Mouse (Mus musculus) CH12.LX (cell line): ENCODE measurements around the gene Mvp. TPM values are rescaled to one million over a fixed set of nuclear protein-coding genes. Genes with fewer than 3 reads are reported as not detected.

Experiments used
- DNase-seq: peaks from one replicate; pipeline ENCODE4 v3.0.0-alpha.2; 2013; ENCODE audit errors: extremely low read depth
- H3K27ac ChIP-seq: 2 replicates; pipeline ENCODE4 v1.5.1; 2012; ENCODE audit warnings: low read depth, mild to moderate bottlenecking, control low read depth, moderate library complexity; ENCODE audit not compliant: insufficient read depth
- H3K27me3 ChIP-seq: replicated peaks from 2 replicates; pipeline ENCODE3; 2012; ENCODE audit warnings: inconsistent platforms
- H3K36me3 ChIP-seq, 2 experiments: replicated peaks in 1 of 2; 2 replicates each; pipeline versions ENCODE3 to v1.6.1; 2012; ENCODE audit warnings: inconsistent platforms in 1 of 2, low read length in 1 of 2, mild to moderate bottlenecking in 1 of 2, mixed read lengths in 1 of 2, moderate library complexity in 1 of 2; ENCODE audit not compliant: control insufficient read depth in 1 of 2, insufficient read depth in 1 of 2
- H3K4me1 ChIP-seq, 2 experiments: 2 replicates each; pipeline ENCODE4 v1.6.1; 2012; ENCODE audit warnings: inconsistent platforms in 1 of 2, moderate library complexity in 1 of 2; ENCODE audit not compliant: insufficient read depth in 2 of 2, control insufficient read depth in 1 of 2
- H3K4me2 ChIP-seq: 2 replicates; pipeline ENCODE4 v1.6.1; 2012; ENCODE audit warnings: low read depth, mild to moderate bottlenecking, control low read depth; ENCODE audit not compliant: poor library complexity, insufficient read depth, severe bottlenecking
- H3K4me3 ChIP-seq, 3 experiments: fragments of 150-350 bp in 1 of 3; sonication (generic) in 1 of 3; replicated peaks in 1 of 3; 2 replicates each; pipeline versions ENCODE3 to v1.5.1; 2011 to 2012; ENCODE audit warnings: low read depth in 2 of 3, low read length in 2 of 3, mild to moderate bottlenecking in 2 of 3, moderate library complexity in 2 of 3, control low read depth in 1 of 3, improper control_type of control experiment in 1 of 3, inconsistent platforms in 1 of 3, mixed read lengths in 1 of 3; ENCODE audit not compliant: poor library complexity in 1 of 3
- H3K79me2 ChIP-seq: replicated peaks from 2 replicates; pipeline ENCODE4 v1.6.1; 2012; ENCODE audit warnings: mild to moderate bottlenecking, moderate library complexity; ENCODE audit not compliant: control insufficient read depth, poor library complexity, insufficient read depth, severe bottlenecking; ENCODE audit errors: extremely low read depth
- H3K9ac ChIP-seq: 2 replicates; pipeline ENCODE4 v1.6.1; 2012; ENCODE audit warnings: low read depth, mild to moderate bottlenecking, control low read depth, moderate library complexity; ENCODE audit not compliant: insufficient read depth
- H3K9me3 ChIP-seq: replicated peaks from 2 replicates; pipeline ENCODE3; 2012; ENCODE audit warnings: low read length, inconsistent platforms, mixed read lengths
- CHD2 ChIP-seq: IDR thresholded peaks from 2 replicates; pipeline ENCODE4 v1.6.1; 2011; ENCODE audit warnings: low read length, improper control_type of control experiment
- CTCF ChIP-seq, 2 experiments: IDR thresholded peaks in 1 of 2; conservative IDR thresholded peaks in 1 of 2; 2 replicates each; pipeline ENCODE4 v1.5.1; 2011 to 2012; ENCODE audit warnings: low read depth in 2 of 2, low read length in 2 of 2, improper control_type of control experiment in 1 of 2, inconsistent platforms in 1 of 2, mild to moderate bottlenecking in 1 of 2, moderate library complexity in 1 of 2
- E2F4 ChIP-seq: IDR thresholded peaks from 2 replicates; pipeline ENCODE4 v1.6.1; 2011; ENCODE audit warnings: low read depth, low read length, improper control_type of control experiment; ENCODE audit not compliant: insufficient replicate concordance
- EP300 ChIP-seq: IDR thresholded peaks from 2 replicates; pipeline ENCODE4 v1.6.1; 2011; ENCODE audit warnings: low read length, improper control_type of control experiment
- ETS1 ChIP-seq: conservative IDR thresholded peaks from 2 replicates; pipeline ENCODE4 v1.6.1; 2012; ENCODE audit warnings: low read depth, mild to moderate bottlenecking, inconsistent platforms, low read length, improper control_type of control experiment, moderate library complexity
- GABPA ChIP-seq: IDR thresholded peaks from 2 replicates; pipeline ENCODE4 v1.6.1; 2012; ENCODE audit warnings: low read depth, low read length, improper control_type of control experiment, inconsistent platforms; ENCODE audit not compliant: insufficient replicate concordance
- HCFC1 ChIP-seq: IDR thresholded peaks from 2 replicates; pipeline ENCODE4 v1.6.1; 2012; ENCODE audit warnings: low read depth, mild to moderate bottlenecking, inconsistent platforms, low read length, improper control_type of control experiment
- IRF4 ChIP-seq: IDR thresholded peaks from 2 replicates; pipeline ENCODE4 v1.6.1; 2014; ENCODE audit warnings: low read depth, mild to moderate bottlenecking, inconsistent platforms, low read length, improper control_type of control experiment
- JUN ChIP-seq: IDR thresholded peaks from 2 replicates; pipeline ENCODE4 v1.6.1; 2011; ENCODE audit warnings: low read depth, mild to moderate bottlenecking, low read length, improper control_type of control experiment, moderate library complexity; ENCODE audit not compliant: insufficient read depth
- MAFK ChIP-seq: IDR thresholded peaks from 2 replicates; pipeline ENCODE4 v1.6.1; 2011; ENCODE audit warnings: low read length, improper control_type of control experiment; ENCODE audit not compliant: insufficient replicate concordance
- MEF2A ChIP-seq: IDR thresholded peaks from 2 replicates; pipeline ENCODE4 v1.6.1; 2014; ENCODE audit warnings: low read depth, mild to moderate bottlenecking, inconsistent platforms, low read length, improper control_type of control experiment, borderline replicate concordance
- NRF1 ChIP-seq: IDR thresholded peaks from 2 replicates; pipeline ENCODE4 v1.6.1; 2014; ENCODE audit warnings: low read depth, mild to moderate bottlenecking, inconsistent platforms, low read length, improper control_type of control experiment, moderate library complexity
- RAD21 ChIP-seq: IDR thresholded peaks from 2 replicates; pipeline ENCODE4 v1.6.1; 2011; ENCODE audit warnings: low read depth, mild to moderate bottlenecking, low read length, improper control_type of control experiment, moderate library complexity
- SMC3 ChIP-seq: IDR thresholded peaks from 2 replicates; pipeline ENCODE4 v1.6.1; 2011; ENCODE audit warnings: low read depth, low read length, improper control_type of control experiment
- TCF12 ChIP-seq: IDR thresholded peaks from 2 replicates; pipeline ENCODE4 v1.6.1; 2014; ENCODE audit warnings: low read depth, mild to moderate bottlenecking, inconsistent platforms, low read length, improper control_type of control experiment
- UBTF ChIP-seq: IDR thresholded peaks from 2 replicates; pipeline ENCODE4 v1.6.1; 2012; ENCODE audit warnings: low read depth, mild to moderate bottlenecking, inconsistent platforms, low read length, improper control_type of control experiment, moderate library complexity
- USF2 ChIP-seq: conservative IDR thresholded peaks from 2 replicates; pipeline ENCODE4 v1.6.1; 2011; ENCODE audit warnings: low read depth, low read length, improper control_type of control experiment
- ZC3H11A ChIP-seq: IDR thresholded peaks from 2 replicates; pipeline ENCODE4 v1.6.1; 2012; ENCODE audit warnings: low read depth, mild to moderate bottlenecking, inconsistent platforms, low read length, improper control_type of control experiment
- ZMIZ1 ChIP-seq: IDR thresholded peaks from 2 replicates; pipeline ENCODE4 v1.6.1; 2012; ENCODE audit warnings: low read depth, mild to moderate bottlenecking, inconsistent platforms, low read length, improper control_type of control experiment
- dilution Hi-C: fragments of 300-500 bp; cut with MboI; formaldehyde crosslinking; loops from 2 replicates; pipeline ENCODE4 v1.14.3; 2020; ENCODE audit warnings: low sequenced_read_pairs; ENCODE audit not compliant: extremely low pct_unique_long_range_greater_than_20kb, extremely low pct_ligation_motif_present
- in situ Hi-C: fragments of 300-500 bp; cut with MboI; formaldehyde crosslinking; loops from 3 replicates; pipeline ENCODE4 v1.14.3; 2019; ENCODE audit warnings: low sequenced_read_pairs, low pct_ligation_motif_present, low pct_unique_long_range_greater_than_20kb, mixed read lengths
- polyA plus RNA-seq: library from polyadenylated mRNA; unstranded; fragments of >175 nt; gene quantifications from 2 replicates; pipeline ENCODE4 v1.2.1, GENCODE M21; 2012; ENCODE audit warnings: low read depth; ENCODE audit not compliant: insufficient read length
- total RNA-seq, 2 experiments: library from RNA; depleted of rRNA; stranded (reverse); fragments of 300-350 nt in 1 of 2; fragments of >200 nt in 1 of 2; gene quantifications; 2 replicates each; pipeline ENCODE4 v1.2.3; 2012 to 2014

Mvp gene
- total and polyA plus RNA-seq, 3 experiments: 33.3 to 53.7 (median 52.1) TPM

DNA sequence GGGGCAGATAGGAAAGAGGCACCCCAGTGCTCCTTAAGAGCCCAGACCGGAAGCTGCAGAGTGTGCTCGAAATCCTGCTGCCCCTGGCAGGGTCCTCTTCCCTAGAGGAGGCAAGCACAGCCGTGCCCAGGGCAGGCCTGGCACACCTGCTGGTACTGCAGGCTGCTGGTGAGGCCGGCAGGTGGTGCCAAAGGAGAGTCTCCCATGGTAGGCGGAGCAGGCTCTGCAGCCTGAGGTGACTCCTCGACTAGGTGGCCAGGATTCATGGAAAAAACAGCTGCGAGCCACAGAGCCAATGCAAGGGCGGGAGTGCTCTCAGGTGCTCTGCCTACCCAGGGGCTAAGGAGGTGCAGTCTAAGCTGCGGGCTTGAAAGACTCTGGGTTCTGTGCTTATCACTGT, 28.1 kb downstream of the Mvp start (continued):
- TF ChIP-seq MAFK (no peak), GABPA (no peak), JUN (no peak), ETS1 (no peak)

GRCm38 (mm10) chr7:126984667-126985444, 29.6 kb downstream of the Mvp start:
- dilution Hi-C loops (no loop called here), in situ Hi-C loops (loop anchor here (5.0 to 25.0 kb wide), 2 partner anchors 38 to 802 kb away; partner anchors contain the start of genes Asphd1, Gm49388 and Setd1a)
- TF ChIP-seq E2F4 (no peak), ZMIZ1 (no peak), EP300 (no peak), USF2 (no peak), GABPA (no peak), IRF4 (no peak), ZC3H11A (no peak), ETS1 (no peak), TCF12 (no peak), CHD2 (no peak), JUN (no peak), SMC3 (no peak), CTCF (conservative IDR thresholded peaks at IDR 0.05 in 1 of 2, IDR thresholded peaks at IDR 0.05 in 1 of 2; ENCODE audit: low read depth in 2 of 2, low read length in 2 of 2) (no peak), UBTF (no peak), MEF2A (no peak), NRF1 (no peak), HCFC1 (no peak), RAD21 (no peak), MAFK (no peak)
- Histone ChIP-seq H3K36me3 (peaks cover 33 to 92% of the 10 kb centered on the region in 2 experiments), H3K4me1 (peaks cover under 1 to 3% of the 10 kb centered on the region in 2 experiments; a peak in 3 of 4 replicates), H3K79me2 (no peaks in the 10 kb centered on the region), H3K27me3 (no peaks in the 10 kb centered on the region), H3K4me3 (no peak overlapping the region), H3K4me2 (no peak overlapping the region), H3K27ac (no peak overlapping the region), H3K9ac (no peak overlapping the region), H3K9me3 (no peaks in the 10 kb centered on the region)
- no peak for DNase-seq
